Mouse (Mus musculus) layer of hippocampus, postnatal 25 days (tissue): ENCODE data around the gene Acss2. TPM values are rescaled to one million over a fixed set of nuclear protein-coding genes. Genes with fewer than 3 reads are reported as not detected.
"Not testable (repeated sequence)": the region's sequence is repeated elsewhere in the genome, so short reads cannot be mapped to it uniquely, and the experiment has no call there.

Experiments
- DNase-seq, 2 experiments: peaks; one replicate each; pipeline ENCODE4 v3.0.0; 2022; ENCODE audit warnings: mixed read lengths in 2 of 2, low spot score in 1 of 2; ENCODE audit errors: extremely low spot score in 1 of 2
- total RNA-seq, 2 experiments: library from RNA; stranded (reverse); gene quantifications; 2 replicates each; pipeline ENCODE4 v1.2.3; 2021

The Acss2 gene
- total RNA-seq, 2 experiments from 2014 or later: 60.8 to 70.2 TPM

GRCm38 (mm10) chr2:155537761-155538462 is 20.2 kb downstream of the Acss2 start:
- no peak for DNase-seq

GRCm38 (mm10) chr2:155538463-155539057 is 20.8 kb downstream of the Acss2 start:
- DNase-seq: not testable (repeated sequence)

DNA sequence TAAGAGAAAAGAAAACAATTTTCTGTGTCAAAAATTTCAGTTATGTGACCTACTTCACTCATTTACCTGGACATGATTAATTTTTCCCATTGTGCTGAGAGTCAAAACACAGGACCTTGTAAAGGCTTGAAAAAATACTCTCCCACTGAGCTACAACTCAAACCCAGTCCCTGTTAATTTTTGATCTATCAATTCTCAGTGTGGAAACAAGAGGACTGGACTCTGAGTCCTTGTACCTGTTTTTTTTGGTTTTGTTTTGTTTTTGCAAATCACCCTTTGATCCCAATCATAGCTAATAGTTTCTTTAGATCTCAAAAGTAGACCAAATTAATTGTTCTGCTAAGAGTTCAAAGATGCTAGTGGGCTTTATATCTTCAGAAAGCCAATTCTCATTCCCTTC is 21.9 kb downstream of the Acss2 start:
- no peak for DNase-seq

DNA sequence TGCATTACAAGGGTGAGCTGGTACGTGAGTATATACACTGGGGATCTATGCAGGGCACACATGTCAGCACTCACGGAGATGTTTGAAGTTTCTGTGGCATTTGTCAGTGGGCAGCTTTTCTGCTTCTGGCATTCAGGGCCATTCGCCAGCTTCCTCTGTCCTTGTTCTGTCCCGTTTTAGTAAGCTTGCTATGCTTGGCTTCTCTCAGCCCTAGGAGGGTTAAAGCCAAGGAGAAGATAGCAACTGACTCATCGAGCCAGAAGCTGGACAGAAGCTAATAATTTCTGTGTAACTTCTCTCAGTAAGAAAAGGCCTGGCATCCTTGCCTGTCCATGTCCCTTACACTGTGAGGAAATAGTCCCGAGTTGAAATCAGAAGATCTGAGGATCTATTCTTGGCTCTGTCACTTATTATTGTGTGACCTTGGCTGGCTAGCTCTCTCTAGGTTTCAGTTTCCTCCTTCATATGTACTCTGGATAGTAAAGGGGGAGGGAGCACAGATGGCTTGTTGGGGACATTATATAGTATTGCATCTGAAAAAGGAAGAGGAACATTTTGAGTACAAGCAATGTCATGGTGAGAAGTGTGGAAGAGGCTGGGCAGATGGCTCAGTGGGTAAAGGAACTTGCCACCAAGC is 23.2 kb downstream of the Acss2 start:
- no peak for DNase-seq

DNA sequence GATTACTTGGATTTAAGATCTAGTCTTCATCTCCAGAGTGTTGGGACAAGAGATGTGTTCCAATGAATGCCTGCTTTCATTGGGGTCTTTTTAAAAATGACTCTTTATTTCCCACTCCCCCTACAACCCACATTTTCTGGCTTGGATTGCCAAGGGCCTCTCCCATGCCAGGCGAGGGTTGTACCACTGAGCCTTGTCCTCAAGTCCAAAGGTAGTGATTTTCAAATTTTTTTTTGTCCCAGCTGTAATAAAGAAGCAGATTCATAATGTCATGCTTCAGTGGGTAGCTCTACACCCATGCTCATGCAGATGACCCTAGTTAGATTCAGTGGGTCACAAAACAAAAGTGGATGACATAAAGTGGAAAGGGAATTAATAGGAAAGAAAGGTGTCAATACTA is 29.2 kb downstream of the Acss2 start:
- DNase-seq: no peak

DNA sequence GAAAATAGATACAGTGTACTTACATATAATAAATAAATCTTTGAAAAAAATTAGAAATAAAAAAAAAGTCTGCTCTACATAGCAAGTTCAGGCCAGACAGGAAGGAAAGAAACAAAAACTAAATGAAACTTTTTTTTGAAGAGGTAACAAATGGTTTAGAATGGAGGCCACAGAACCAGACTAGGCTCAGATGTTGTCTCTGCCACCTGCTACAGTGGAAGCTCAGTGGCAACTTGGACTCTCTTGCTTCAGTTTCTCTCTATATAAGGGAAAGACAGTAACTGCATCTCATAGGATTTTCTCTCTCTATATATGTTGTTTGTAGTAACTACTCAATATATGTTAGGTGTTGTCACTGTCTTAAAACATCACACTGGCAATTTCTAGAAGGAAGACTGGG is 34.6 kb downstream of the Acss2 start:
- DNase-seq: no peak

DNA sequence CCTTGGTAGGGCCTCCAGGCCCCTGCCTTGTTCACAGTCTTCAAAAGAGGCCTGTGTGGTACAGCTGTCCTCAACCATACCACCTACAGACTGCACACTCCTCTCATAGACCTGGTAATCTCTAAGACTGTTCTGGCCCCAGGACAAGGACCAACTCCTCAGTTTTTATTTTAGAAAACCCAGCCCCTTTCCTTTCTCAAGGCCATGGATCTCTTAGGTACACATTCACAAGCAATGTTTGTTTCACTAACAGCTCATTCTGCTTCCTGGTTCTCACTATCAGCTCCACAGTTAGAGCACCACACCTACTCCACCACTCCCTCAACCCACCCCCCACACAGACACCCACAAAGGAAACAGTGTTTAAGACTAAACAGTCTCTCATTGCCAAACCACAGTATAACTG is 35.2 kb downstream of the Acss2 start:
- no peak for DNase-seq

DNA sequence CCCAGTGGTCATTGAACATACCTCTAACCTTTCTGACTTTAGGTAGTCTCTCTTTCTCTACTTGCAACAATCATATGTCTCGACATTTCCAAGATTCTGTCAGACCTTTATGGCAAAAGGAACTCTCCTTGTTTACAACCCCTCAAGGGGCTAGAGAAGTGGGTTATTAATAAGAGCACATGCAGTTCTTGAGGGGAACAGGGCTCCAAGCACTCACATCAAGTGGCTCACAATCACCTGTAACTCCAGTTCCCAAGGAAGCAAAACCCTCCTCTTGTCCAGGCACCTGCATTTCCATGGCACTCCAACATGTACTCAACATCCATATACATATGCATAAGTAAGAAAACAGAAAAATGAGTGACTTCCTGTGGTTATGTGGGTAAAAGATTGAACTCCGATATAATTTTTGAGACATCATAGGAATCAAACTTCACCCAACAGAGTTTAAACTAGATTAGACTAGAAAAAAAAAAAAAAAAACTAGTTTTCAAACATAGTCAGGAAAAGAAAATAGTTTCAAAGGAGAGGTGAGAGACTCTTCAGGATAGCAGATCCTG is 36.8 kb downstream of the Acss2 start:
- DNase-seq: no peak

- no peak for DNase-seq
These were observed 44.5 kb downstream of the Acss2 start for GRCm38 (mm10) chr2:155562209-155562608.

DNA sequence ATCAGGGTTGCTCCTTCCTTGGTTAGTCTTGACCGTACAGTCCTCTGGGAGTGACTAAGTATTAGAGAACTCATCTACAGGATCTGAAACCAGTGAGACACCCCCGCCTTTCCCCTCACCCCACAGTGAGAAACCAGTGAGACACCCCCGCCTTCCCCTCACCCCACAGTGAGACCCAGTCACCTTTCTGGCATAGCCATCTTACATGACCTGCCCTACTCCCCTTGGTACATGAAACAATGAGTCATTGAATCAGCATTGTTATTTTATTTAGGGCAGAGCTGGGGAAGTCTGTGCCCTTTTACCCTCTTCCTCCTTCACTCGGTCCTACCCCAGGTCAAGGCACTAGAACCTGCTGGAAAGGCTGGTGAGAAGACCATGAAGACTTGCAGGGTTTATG is 45.2 kb downstream of the Acss2 start:
- no peak for DNase-seq

DNA sequence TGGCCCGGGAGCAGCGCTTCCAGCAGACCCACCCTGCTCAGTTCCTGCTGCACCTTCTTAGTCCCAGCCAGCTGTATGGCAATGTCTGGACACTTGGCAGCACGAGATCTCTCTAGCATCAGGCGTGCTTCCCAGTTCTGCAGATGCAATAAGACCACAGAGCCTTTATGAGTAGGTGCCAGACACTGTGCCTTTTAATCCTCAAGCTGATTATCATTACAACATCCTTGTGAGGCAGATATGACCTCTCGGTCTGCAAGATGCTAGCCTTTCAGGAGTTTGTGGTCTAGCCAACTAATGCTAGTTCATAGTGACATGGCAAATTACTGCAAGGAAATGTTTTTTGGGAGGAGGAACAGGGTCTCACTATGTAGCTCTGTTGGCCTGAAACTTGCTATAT is 50.0 kb downstream of the Acss2 start:
- no peak for DNase-seq

DNA sequence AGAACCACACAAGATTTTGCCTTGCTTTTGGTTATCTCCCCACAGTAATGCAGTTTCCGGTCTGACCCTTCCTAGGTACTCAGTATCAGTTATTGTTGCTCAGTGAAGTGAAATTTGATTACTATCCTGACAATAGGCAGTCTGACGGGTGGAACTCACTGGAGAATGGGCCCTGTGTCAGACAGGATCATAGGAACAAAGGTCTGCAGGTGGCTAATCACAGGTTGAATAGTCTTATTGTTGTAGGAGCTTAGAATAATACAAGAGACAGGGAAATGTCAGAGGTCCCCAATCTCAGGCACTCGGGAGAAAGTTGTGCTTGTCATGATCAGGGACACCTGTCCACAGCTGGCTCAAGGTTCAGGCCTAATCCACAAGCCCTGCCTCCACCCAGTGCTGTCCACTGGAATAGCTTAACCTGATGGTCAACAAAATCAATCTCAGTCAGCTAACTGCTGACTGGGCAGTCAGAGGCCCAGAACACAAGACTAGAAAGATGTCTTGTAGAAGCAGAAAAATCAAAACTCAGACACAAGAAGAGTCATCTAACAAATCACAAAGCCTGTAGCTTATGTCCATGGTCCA is 51.6 kb downstream of the Acss2 start:
- DNase-seq: no peak

DNA sequence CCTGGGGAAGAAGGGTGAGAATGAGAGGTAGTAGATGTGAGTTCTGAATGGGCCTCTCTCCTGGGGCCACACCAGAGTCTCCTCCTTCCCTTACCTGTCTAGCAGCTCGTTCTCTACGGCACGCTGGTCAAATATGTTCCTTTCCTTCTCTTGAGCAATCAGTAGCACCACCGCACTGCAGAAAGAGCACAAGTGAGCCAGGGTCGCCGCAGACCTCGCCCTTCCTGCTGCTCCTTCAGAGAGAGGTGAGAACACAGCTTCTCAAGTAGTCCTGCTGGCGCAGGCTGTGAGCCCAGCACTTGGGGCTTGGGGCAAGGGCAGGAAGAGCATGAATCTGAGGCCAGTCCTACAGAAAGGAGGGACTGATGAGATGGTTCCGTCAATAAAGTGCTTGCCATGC is 55.3 kb downstream of the Acss2 start:
- no peak for DNase-seq

DNA sequence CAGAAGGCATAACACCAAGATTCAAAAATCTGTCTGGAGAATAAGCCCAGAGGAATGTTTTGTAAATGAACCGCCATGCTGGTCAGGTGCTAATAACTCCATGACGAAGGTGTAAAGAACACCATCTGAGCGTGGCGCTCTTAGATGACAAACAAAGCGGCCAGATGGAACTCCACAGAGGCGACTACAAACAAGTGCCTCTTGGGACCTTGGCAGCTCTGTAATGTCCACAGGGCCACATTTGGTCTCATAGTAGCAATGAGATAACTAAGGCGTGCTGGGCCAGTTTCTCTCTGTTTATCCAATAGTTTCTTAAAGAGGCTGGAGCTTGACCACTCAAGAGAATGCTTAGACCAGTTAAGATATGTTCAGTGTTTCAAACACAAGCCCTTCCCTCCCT is 56.2 kb downstream of the Acss2 start:
- DNase-seq: no peak

- DNase-seq: peak in 1 of 2 experiments; percentile 44
These were observed 57.0 kb downstream of the Acss2 start for GRCm38 (mm10) chr2:155574700-155575099.

DNA sequence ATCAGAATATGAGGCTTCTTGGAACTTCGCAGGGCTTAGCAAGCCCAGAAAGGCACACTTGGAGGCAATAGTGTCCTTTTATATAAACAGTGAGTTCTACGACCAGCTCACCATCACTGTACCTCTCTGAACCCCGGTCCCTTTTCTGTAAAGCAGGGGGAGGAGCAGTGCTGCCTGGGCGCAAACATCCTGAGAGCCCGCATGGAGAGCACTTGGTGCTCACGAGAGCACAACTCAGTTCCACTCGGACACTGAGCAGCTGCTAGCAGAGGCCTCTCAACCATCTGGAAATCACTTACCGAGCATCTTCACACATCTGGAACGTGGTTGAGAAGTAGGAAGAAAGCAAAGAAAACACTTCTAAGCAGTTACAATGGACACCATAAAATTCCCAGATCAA is 58.9 kb downstream of the Acss2 start:
- no peak for DNase-seq

GRCm38 (mm10) chr2:155580331-155580730 is 62.6 kb downstream of the Acss2 start:
- no peak for DNase-seq

GRCm38 (mm10) chr2:155582384-155582995 is 64.7 kb downstream of the Acss2 start:
- no peak for DNase-seq

DNA sequence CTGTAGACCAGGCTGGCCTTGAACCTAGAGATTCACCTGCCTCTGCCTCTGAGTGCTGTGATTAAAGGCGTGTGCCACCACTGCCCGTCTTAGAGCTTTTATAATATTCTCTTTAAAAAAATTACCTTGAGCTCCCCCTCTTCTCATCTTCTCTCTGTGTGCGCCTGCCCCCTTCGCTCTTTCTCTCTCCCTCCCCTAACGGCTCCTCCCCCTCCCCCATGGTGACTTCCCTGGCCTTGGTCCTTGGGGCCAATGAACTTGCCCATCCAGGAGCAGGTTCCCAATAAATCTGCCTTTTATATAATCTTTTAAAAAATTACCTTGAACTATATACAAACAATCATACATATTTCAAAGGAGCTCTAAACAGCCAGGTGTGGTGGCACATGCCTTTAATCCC is 65.2 kb downstream of the Acss2 start:
- DNase-seq: no peak

DNA sequence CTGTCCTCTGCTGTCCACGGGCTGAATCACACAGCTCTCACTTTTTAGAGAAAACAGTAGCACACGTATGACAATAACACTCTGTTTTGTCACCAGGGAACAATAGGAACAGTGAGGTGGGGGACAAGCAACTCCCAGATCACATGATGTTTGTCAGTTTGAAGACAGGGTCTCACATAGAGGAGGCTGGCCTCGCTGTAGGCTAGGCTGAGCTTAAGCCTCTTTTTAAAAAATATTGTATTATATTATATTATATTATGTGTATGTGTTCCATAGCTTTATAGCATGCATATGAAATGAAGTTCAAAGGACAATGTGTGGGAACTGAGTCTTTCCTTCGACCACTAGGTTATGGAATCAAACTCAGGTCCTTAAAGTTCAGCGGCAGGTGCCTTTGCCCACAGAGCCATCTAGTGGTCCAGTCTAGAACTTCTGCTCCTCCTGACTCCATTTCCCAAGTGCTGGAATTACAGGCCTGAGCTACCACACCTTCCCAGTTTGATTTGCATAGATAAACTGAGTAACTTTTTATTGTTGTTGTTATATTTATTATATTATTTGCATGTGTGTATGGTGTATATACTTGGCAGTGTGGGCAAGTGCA is 66.3 kb downstream of the Acss2 start:
- DNase-seq: peak; percentile 27 to 64
